Mouse (Mus musculus): ENCODE measurements around the gene Hnrnpd.
A peak's percentile ranks its signal among the peaks of the same experiment; 100 is the strongest.

Hnrnpd gene

GRCm38 (mm10) chr5:99959236-99959936, 19.4 kb downstream of the Hnrnpd start:
- no peak for DNase-seq

GRCm38 (mm10) chr5:99958666-99959065, 20.1 kb downstream of the Hnrnpd start:
- DNase-seq: no peak

DNA sequence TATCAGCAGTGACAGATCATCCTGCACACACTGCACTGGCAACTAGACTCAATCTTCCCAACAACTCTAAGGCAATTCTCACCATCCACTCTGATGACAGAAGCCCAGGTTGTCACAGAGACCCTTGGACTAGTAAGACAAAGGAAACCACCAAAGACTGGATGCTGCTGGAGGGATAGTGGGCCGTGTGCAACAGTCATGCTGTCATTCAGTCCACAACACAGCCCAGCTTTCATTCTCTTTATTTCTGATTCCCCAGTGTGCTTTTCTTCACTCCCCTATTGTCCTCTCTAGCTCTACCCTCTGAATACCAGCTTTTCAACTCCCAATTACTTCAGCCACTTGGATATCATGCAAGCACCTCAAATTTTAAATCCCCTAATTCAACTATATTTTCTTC, 24.9 kb downstream of the Hnrnpd start:
- no peak for DNase-seq

DNA sequence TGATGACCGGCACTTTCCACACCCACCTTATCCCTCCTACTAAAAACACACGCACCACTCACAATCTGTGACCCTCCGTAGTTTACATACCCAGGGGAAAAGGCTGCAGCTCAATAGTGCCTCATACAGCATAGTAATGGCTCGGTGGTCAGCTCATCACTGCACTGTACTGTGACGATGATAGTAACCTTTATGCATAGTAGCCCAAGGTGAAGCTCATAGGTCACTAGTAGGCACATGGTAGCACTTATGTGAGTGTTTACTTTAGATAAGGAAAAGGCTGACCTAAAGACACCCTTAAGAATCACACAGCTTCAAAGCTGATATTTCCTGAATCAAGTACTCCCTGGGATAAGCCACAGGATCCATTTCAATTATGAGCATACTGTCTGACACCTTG, 26.2 kb downstream of the Hnrnpd start:
- DNase-seq: no peak

GRCm38 (mm10) chr5:99941776-99942502, 36.8 kb downstream of the Hnrnpd start:
- DNase-seq: peak; percentile 20 to 29

DNA sequence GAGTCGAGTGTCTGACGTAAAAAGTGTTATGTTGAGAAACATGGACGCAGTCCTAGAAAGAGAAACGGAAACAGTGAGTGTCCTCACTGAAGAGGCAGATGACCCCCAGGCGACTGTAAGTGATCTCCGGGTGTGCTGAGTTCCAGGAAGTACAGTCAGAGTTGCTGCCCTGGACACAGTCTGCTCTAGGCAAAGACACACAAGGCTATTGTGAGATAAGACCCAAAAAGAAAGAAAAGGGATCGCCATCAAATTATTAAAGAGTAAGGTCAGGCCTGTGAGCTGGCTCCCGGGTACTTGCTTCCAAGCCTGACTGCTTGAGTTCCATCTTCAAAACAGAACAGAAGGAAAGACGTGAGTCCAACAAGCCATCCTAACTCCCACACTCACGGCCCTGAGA, 37.5 kb downstream of the Hnrnpd start:
- no peak for DNase-seq

- no peak for DNase-seq
Measured at GRCm38 (mm10) chr5:99939440-99939839, 39.3 kb downstream of the Hnrnpd start.

GRCm38 (mm10) chr5:99931910-99932309, 46.8 kb downstream of the Hnrnpd start:
- no peak for DNase-seq

- DNase-seq: peak; percentile 52 to 63
Measured at GRCm38 (mm10) chr5:99927951-99928350, 50.8 kb downstream of the Hnrnpd start.

DNA sequence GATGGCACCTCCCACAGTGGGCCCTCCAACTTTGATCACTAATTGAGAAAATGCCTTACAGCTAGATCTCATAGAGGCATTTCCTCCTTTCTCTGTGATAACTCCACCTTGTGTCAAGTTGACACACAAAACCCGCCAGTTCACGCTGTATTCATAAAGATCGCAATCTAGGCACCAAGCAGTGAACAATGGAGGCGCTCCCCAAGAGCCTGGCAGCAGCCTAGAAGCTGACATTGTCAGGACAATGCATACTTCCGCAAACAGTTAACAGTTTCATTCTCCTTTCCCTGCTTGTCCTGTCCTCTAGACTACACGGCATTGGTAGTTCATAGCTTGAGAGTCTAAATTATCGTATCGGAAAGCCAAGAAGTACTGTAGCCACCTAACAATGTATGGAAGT, 56.7 kb downstream of the Hnrnpd start:
- DNase-seq: no peak

- no peak for DNase-seq
Measured at GRCm38 (mm10) chr5:99915494-99915893, 63.2 kb downstream of the Hnrnpd start.

DNA sequence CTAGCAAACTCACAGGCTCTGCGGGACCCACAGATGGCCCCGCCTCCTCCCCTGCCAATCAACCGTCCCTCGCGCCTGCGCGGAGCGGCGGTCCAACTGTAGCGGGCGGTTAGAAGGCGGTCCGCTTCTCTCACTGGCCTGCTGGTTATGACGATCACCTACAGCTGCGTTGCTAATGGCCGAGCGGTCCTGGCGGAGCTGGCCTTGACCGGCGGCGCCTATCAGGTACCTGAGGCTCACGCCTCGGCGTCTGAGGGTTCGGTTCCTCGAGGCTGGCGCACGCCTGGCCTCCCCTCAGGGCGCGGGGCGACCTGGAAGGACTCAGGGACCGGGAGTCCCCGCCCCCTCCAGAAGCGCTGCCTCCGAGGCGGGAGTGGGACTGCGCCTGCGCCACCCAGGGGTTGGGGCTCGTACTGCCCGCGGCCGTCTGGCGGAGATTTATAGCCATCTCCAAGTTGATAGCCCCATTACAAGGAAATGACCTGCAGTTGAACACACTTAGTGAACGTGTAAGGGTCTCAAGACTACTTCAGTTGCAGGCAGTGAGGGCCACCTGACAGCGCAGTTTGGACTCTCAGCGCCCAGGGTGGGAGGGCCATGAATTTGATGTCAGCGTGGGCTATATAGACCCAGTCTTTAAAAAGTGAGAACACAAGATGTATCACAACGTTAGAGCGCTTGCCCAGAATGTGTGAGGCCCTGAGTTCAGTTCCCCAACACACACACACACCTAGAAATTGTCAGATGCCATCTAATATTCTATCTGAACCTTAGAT, 72.4 kb downstream of the Hnrnpd start, which contains the start of gene Vamp9:
Vamp9 (plus strand) TSS at position 74 of the 776 bp plus-strand sequence.
- DNase-seq: peak; percentile 94 to 97

Measured in cerebellum, postnatal 10 days (tissue).